Mouse (Mus musculus) left cerebral cortex, adult 9 months (tissue): ENCODE results near the gene Tgfbr3l.

Experiments
- DNase-seq, 2 experiments: peaks; one replicate each; pipeline ENCODE4 v3.0.0; 2022; ENCODE audit warnings: low spot score in 2 of 2

Gene Tgfbr3l

DNA sequence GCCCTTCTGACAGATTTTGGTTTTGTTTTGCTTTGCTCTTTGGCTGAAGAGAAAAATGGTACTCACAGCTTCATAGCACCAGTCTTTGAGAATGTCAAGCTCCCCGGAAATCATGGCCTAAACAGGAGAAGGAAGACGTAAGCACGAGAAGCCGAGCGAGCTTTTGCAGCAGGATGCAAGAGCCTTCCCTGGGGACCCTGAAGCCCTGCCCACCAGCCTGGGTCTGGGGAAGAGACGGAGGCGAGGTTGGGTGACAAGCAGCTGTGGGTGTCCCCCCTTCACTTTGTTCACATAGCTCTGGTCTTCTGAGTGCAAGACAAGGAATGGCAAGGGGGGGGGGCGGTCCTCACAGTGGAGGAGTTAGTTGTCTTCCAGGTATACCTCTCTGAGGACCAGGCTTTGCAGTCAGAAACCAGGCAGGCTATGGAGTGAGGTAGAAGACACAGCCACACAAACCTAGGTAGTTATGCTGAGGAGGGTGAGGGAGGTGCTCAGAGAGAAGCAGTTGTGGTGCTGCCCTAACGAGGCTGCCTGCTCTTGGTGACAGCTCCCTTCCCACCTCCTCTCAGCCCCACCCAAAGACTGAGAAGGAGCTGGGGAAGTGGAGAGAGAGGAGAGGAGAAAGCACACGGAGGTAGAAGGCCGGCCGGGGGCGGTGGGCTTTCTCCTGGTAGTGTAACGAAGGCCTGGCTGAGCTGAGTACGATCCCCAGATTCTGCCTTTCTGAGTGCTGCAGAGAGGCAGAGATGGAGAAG lies 17.3 kb downstream of the Tgfbr3l start:
- DNase-seq: no peak

DNA sequence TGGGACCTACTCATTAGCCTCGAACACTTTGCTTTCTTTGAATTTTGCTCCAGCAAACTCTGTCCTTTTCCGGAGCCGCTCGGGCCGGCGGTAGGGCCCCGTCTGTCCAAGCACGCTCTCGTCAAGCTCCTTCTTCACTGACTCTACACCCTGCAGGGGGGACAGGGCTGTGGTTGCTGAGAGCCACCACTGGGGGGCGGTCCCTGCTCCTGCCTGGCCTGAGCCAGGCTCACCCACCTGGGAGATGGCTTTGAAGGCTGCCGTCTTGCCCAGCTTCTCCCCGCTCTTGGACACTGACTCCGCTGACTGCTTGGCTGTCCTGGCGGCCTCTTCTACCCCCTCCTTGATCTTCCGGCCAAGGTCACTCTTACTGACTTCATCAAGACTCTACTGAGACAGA lies 19.6 kb downstream of the Tgfbr3l start:
- DNase-seq: no peak

DNA sequence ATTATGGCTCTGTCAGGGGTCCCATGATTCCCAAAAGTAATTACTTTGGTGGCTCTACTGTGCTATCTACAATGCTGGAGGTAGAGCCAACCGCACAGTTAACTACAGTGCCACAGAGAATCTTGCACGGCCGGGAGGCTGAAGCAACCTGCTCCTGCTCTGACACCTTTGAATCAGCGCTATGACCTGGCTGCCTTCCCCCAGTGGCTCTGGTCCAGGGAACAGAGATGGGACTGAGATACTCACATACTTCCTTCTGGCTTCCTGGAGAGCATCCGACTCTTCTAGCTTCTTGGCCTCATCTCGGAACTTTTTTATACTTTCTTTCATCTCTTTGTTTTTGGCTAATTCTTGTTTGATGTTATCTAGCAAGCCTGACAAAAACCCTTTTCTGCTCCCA lies 21.6 kb downstream of the Tgfbr3l start:
- no peak for DNase-seq

DNA sequence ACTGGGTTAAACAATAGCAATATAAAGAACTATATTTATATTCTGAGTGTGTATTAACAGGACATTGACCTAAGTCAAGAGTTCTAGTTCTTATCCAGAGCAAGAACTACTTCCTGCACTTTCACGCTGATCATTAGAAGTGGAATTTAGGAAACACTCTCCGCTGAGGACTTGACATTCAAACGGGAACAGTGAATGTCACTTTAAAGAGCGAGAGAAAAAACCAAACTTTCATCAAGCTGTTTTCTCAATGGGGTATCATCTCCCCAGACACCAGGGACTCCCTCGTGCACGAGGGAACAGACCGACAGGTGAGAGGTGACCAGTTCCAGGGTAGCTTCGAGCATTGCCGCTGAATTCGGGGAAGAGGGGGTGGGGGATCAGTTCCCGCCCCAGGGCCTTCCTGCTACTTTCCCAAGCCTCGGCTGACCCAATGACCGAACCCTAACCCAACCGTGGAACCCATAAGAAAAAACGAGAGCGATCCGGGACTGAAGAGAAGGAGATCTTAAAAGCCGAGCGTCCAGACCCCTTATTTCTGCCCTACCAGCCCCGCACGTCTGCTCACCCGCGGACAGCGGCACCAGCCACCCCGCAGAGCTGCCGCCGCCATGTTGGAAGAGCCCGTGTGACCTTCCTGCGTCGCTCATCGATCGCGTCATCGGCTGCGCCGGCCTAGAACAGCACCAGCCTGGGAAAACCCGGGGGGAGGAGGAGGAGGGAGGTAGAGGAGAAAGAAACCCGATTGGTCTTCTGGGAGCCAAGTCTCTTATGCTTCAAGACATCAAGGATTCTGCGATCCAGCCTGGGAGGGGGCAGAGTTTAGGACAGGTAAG lies 27.5 kb downstream of the Tgfbr3l start, which contains the start of gene Timm44:
Gene Timm44 (minus strand): TSS at position 639 of the 836 bp plus-strand sequence.
- peak; percentile 93 to 95 for DNase-seq

DNA sequence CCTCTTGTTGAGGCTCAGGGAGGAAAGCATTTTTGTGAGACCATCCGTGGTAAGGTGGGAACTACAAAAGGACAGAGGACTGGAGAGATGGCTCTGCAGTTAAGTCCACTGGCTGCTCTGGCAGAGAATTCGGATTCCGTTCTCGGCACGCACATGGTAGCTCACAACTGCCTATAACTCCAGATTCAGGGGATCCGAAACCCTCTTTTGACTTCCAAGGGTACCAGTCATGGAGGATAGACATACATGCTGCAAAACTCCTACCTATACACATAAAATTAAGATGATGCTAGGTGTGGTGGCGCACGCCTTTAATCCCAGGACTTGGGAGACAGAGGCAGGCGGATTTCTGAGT lies 28.1 kb downstream of the Tgfbr3l start:
- DNase-seq: no peak

DNA sequence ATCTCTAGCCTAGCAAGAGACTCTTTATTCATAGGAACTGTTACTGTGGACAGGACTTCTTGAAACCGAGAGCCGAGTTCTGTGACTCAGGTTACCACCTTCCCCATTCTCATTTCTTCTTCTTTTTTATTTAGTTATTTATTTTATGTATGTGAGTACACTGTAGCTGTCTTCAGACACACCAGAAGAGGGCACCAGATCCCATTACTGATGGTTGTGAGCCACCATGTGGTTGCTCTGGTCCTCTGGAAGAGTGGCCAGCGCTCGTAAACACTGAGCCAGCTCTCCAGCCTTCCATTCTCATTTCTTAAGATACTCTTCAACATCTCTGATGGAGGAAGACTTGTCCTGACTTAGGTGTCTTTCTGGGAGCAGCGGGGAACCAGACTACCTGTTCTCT lies 44.7 kb downstream of the Tgfbr3l start:
- no peak for DNase-seq

DNA sequence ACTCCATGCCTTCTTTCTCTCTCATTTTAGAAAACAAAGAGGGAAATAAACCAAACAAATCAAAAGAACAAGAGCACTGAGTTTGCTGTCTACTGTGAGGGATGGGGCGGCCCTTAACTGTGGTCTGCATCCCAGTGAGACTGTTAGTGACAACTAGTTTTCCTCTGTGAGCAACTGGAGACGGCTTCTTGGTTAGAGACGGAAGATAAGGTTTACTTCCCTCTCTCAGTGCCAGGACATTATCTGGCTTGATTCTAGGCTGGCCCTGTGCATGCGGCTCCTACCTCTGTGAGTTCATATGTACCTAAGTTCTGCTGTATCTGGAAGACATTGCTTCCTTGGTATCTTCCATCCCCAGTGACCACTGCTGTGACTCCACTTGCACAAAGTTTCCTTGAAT lies 49.8 kb downstream of the Tgfbr3l start:
- no peak for DNase-seq
